Mouse (Mus musculus): ENCODE data around the gene Rit1. TPM values are rescaled to one million over a fixed set of nuclear protein-coding genes. Genes with fewer than 3 reads are reported as not detected.
"Not testable (repeated sequence)": the region's sequence is repeated elsewhere in the genome, so short reads cannot be mapped to it uniquely, and the experiment has no call there.

Rit1 gene
- polyA plus RNA-seq, 1 experiment, result 45.2 TPM

GRCm38 (mm10) chr3:88698051-88698450 lies 18.6 kb upstream of the Rit1 start:
- DNase-seq (ENCODE audit: low read depth), result no peak
- no peak for TF ChIP-seq CTCF (IDR thresholded peaks at IDR 0.05; ENCODE audit: borderline replicate concordance, extremely low read depth, insufficient read depth, insufficient read length)
- no peak for TF ChIP-seq POLR2A (IDR thresholded peaks at IDR 0.05; ENCODE audit: borderline replicate concordance, extremely low read depth, insufficient read depth, insufficient read length, poor library complexity, severe bottlenecking)

- no peak for DNase-seq (ENCODE audit: low read depth)
- TF ChIP-seq CTCF (IDR thresholded peaks at IDR 0.05; ENCODE audit: borderline replicate concordance, extremely low read depth, insufficient read depth, insufficient read length) (no peak), POLR2A (IDR thresholded peaks at IDR 0.05; ENCODE audit: borderline replicate concordance, extremely low read depth, insufficient read depth, insufficient read length, poor library complexity, severe bottlenecking) (no peak)
Observed at GRCm38 (mm10) chr3:88698834-88699233, 17.8 kb upstream of the Rit1 start.

GRCm38 (mm10) chr3:88700247-88700646 lies 16.4 kb upstream of the Rit1 start:
- TF ChIP-seq CTCF (IDR thresholded peaks at IDR 0.05; ENCODE audit: borderline replicate concordance, extremely low read depth, insufficient read depth, insufficient read length) (no peak), POLR2A (IDR thresholded peaks at IDR 0.05; ENCODE audit: borderline replicate concordance, extremely low read depth, insufficient read depth, insufficient read length, poor library complexity, severe bottlenecking) (no peak)
- DNase-seq (ENCODE audit: low read depth), result no peak

GRCm38 (mm10) chr3:88701222-88701621 lies 15.4 kb upstream of the Rit1 start:
- TF ChIP-seq POLR2A (IDR thresholded peaks at IDR 0.05; ENCODE audit: borderline replicate concordance, extremely low read depth, insufficient read depth, insufficient read length, poor library complexity, severe bottlenecking) (no peak), CTCF (IDR thresholded peaks at IDR 0.05; ENCODE audit: borderline replicate concordance, extremely low read depth, insufficient read depth, insufficient read length) (no peak)

GRCm38 (mm10) chr3:88713709-88714108 lies 2.9 kb upstream of the Rit1 start:
- TF ChIP-seq POLR2A (IDR thresholded peaks at IDR 0.05; ENCODE audit: borderline replicate concordance, extremely low read depth, insufficient read depth, insufficient read length, poor library complexity, severe bottlenecking) (no peak), CTCF (IDR thresholded peaks at IDR 0.05; ENCODE audit: borderline replicate concordance, extremely low read depth, insufficient read depth, insufficient read length) (no peak)

More at GRCm38 (mm10) chr3:88701222-88701621, 15.4 kb upstream of the Rit1 start:
- no peak for DNase-seq (ENCODE audit: low read depth)

GRCm38 (mm10) chr3:88714725-88715124 lies 1.9 kb upstream of the Rit1 start:
- DNase-seq (ENCODE audit: low read depth), result no peak
- TF ChIP-seq CTCF (IDR thresholded peaks at IDR 0.05; ENCODE audit: borderline replicate concordance, extremely low read depth, insufficient read depth, insufficient read length) (no peak), POLR2A (IDR thresholded peaks at IDR 0.05; ENCODE audit: borderline replicate concordance, extremely low read depth, insufficient read depth, insufficient read length, poor library complexity, severe bottlenecking) (no peak)

More at GRCm38 (mm10) chr3:88713709-88714108, 2.9 kb upstream of the Rit1 start:
- DNase-seq (ENCODE audit: low read depth), result no peak

- not testable (repeated sequence) for DNase-seq (ENCODE audit: low read depth)
Observed at GRCm38 (mm10) chr3:88715716-88716115, 922 bp upstream of the Rit1 start.

- peak; percentile 60 for DNase-seq (ENCODE audit: low read depth)
- TF ChIP-seq POLR2A (IDR thresholded peaks at IDR 0.05; ENCODE audit: borderline replicate concordance, extremely low read depth, insufficient read depth, insufficient read length, poor library complexity, severe bottlenecking) (no peak), CTCF (IDR thresholded peaks at IDR 0.05; ENCODE audit: borderline replicate concordance, extremely low read depth, insufficient read depth, insufficient read length) (no peak)
Observed at GRCm38 (mm10) chr3:88717198-88717798, 660 bp downstream of the Rit1 start.

GRCm38 (mm10) chr3:88717831-88718230 lies 1.2 kb downstream of the Rit1 start:
- no peak for DNase-seq (ENCODE audit: low read depth)
- TF ChIP-seq POLR2A (IDR thresholded peaks at IDR 0.05; ENCODE audit: borderline replicate concordance, extremely low read depth, insufficient read depth, insufficient read length, poor library complexity, severe bottlenecking), result no peak
- TF ChIP-seq CTCF (IDR thresholded peaks at IDR 0.05; ENCODE audit: borderline replicate concordance, extremely low read depth, insufficient read depth, insufficient read length), result no peak

GRCm38 (mm10) chr3:88719098-88719497 lies 2.5 kb downstream of the Rit1 start:
- DNase-seq (ENCODE audit: low read depth), result peak; percentile 28
- no peak for TF ChIP-seq POLR2A (IDR thresholded peaks at IDR 0.05; ENCODE audit: borderline replicate concordance, extremely low read depth, insufficient read depth, insufficient read length, poor library complexity, severe bottlenecking)
- TF ChIP-seq CTCF (IDR thresholded peaks at IDR 0.05; ENCODE audit: borderline replicate concordance, extremely low read depth, insufficient read depth, insufficient read length), result no peak

- TF ChIP-seq POLR2A (IDR thresholded peaks at IDR 0.05; ENCODE audit: borderline replicate concordance, extremely low read depth, insufficient read depth, insufficient read length, poor library complexity, severe bottlenecking) (no peak), CTCF (IDR thresholded peaks at IDR 0.05; ENCODE audit: borderline replicate concordance, extremely low read depth, insufficient read depth, insufficient read length) (no peak)
- no peak for DNase-seq (ENCODE audit: low read depth)
Observed at GRCm38 (mm10) chr3:88736556-88736955, 19.9 kb downstream of the Rit1 start.

GRCm38 (mm10) chr3:88738641-88739040 lies 22.0 kb downstream of the Rit1 start:
- DNase-seq (ENCODE audit: low read depth), result peak; percentile 37
- TF ChIP-seq POLR2A (IDR thresholded peaks at IDR 0.05; ENCODE audit: borderline replicate concordance, extremely low read depth, insufficient read depth, insufficient read length, poor library complexity, severe bottlenecking) (no peak), CTCF (IDR thresholded peaks at IDR 0.05; ENCODE audit: borderline replicate concordance, extremely low read depth, insufficient read depth, insufficient read length) (peak; percentile 61; the same call in 1 of the 2 replicates)
